Mouse (Mus musculus) liver, postnatal 0 days (tissue): ENCODE data around the gene Chst15. TPM values are rescaled to one million over a fixed set of nuclear protein-coding genes. Genes with fewer than 3 reads are reported as not detected.

Source experiments
- ATAC-seq: fragments of 200-750 bp; cut with Nextera tagmentation; 2 replicates; pipeline ENCODE4 v1.8.0; 2017; ENCODE audit warnings: mild to moderate bottlenecking, moderate library complexity
- DNase-seq: peaks from one replicate; pipeline ENCODE4 v3.0.0-alpha.2; 2016
- H3K27ac ChIP-seq: fragments of 300-500 bp; sonication (generic); 2 replicates; pipeline ENCODE4 v1.5.1; 2014; ENCODE audit warnings: antibody characterized with exemption, moderate library complexity, mild to moderate bottlenecking, low read depth
- H3K27me3 ChIP-seq: fragments of 300-500 bp; sonication (generic); 2 replicates; pipeline ENCODE4 v1.6.1; 2014; ENCODE audit warnings: low read length, control low read depth, mixed read lengths; ENCODE audit not compliant: insufficient read depth
- H3K36me3 ChIP-seq: fragments of 300-500 bp; sonication (generic); replicated peaks from 2 replicates; pipeline ENCODE4 v1.6.1; 2014; ENCODE audit warnings: mild to moderate bottlenecking, control low read depth, low read length, moderate library complexity, mixed read lengths; ENCODE audit not compliant: insufficient read depth
- H3K4me1 ChIP-seq: fragments of 300-500 bp; sonication (generic); 2 replicates; pipeline ENCODE4 v1.6.1; 2014; ENCODE audit warnings: antibody characterized with exemption, mild to moderate bottlenecking, control low read depth; ENCODE audit not compliant: insufficient read depth
- H3K4me2 ChIP-seq: fragments of 300-500 bp; sonication (generic); 2 replicates; pipeline ENCODE4 v1.6.1; 2014; ENCODE audit warnings: low read depth, mild to moderate bottlenecking, low read length, moderate library complexity, mixed read lengths
- H3K4me3 ChIP-seq: fragments of 300-500 bp; sonication (generic); 2 replicates; pipeline ENCODE4 v1.5.1; 2014; ENCODE audit warnings: low read depth, low read length
- H3K9ac ChIP-seq: fragments of 300-500 bp; sonication (generic); replicated peaks from 2 replicates; pipeline ENCODE4 v1.6.1; 2014; ENCODE audit warnings: mild to moderate bottlenecking, moderate library complexity
- H3K9me3 ChIP-seq: fragments of 300-500 bp; sonication (generic); 2 replicates; pipeline ENCODE4 v1.6.1; 2016; ENCODE audit warnings: mild to moderate bottlenecking, control low read depth, low read length, mixed read lengths
- CTCF ChIP-seq: sonication (generic); IDR thresholded peaks from 2 replicates; pipeline ENCODE4 v1.5.1; 2016; ENCODE audit warnings: antibody characterized with exemption, low read depth
- EP300 ChIP-seq: IDR thresholded peaks from 2 replicates; pipeline ENCODE4 v1.6.1; 2016; ENCODE audit warnings: antibody characterized with exemption, low read depth, mild to moderate bottlenecking
- WGBS: fragments of 180-500 bp; shearing (Covaris S2); extraction: QIAGEN DNeasy Blood & Tissue Kit; methylation state at CpG from one replicate; pipeline ENCODE4 v1.1.7; 2014; ENCODE audit not compliant: insufficient replicate concordance; 5-methylcytosine and 5-hydroxymethylcytosine counted together
- polyA plus RNA-seq: library from polyadenylated mRNA; unstranded; fragments of >200 nt; fragmentation: Nextera tagmentation; extraction: Ambion mirVana; gene quantifications from 2 replicates; pipeline ENCODE4 v1.2.1, GENCODE M21; 2015

The Chst15 gene
- polyA plus RNA-seq, 1 experiment from 2014 or later: 5.4 TPM

DNA sequence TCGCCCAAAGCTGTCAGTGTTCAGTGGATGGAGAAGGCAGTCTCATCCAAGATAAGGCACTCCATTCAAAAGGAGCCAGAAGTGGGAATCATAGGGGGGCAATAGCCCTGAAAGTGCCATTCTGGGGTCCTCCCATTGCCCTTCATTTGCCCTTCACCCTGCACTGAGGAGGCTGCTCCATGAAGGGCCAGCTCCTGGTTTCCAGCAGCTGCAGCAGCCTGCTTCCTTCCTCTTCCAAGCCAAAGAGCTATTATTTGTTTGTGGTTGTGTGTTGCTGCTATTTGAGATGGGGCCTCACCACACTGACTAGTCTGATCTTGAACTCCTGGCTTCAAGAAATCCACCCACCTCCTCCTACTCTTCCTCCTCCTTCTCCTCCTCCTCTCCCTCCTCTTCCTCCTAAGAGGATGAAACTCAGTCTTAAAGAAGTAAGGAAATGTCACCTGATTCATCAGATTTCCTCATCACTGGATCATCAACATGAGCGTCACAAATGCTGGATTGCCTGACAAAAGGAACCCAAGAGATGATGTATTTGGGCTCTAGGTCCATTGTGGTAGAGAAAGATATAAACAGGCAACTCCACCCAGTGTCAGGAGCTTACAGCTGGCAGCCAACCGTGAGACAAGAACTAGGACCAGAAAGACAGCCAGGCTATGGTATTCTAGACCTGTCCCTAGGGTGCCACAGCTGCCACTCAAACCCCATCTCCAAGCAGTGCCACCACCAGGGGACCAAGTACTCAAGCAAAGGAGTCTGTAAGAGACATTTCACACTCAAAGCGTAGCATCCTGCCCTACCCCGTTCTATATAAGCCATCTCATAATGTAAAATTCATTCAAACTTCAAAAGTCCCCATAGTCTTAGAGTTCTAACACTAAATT is 11.3 kb downstream of the Chst15 start:
- Histone ChIP-seq H3K4me3 (no peak overlapping the region), H3K27ac (no peak overlapping the region), H3K4me2 (no peak overlapping the region), H3K9me3 (no peaks in the 10 kb centered on the region), H3K4me1 (peaks cover 39% of the 10 kb centered on the region), H3K36me3 (no peaks in the 10 kb centered on the region), H3K27me3 (no peaks in the 10 kb centered on the region), H3K9ac (no peak overlapping the region)
- DNase-seq (peak; percentile 49), ATAC-seq (no peak)
- TF ChIP-seq EP300: no peak
- TF ChIP-seq CTCF: peak; percentile 35
- 62% methylated on average over 5 of the region's 5 CpGs for WGBS

GRCm38 (mm10) chr7:132304424-132305085 is 12.5 kb downstream of the Chst15 start:
- H3K27ac ChIP-seq: no peak overlapping the region
- H3K9ac ChIP-seq: no peak overlapping the region
- H3K4me1 ChIP-seq: peaks cover 39% of the 10 kb centered on the region
- DNase-seq: no peak
- ATAC-seq: no peak
- whole genome bisulfite sequencing: 31% methylated on average over 8 of the region's 8 CpGs
- H3K9me3 ChIP-seq: no peaks in the 10 kb centered on the region
- no peak overlapping the region for H3K4me3 ChIP-seq
- no peaks in the 10 kb centered on the region for H3K27me3 ChIP-seq
- no peak overlapping the region for H3K4me2 ChIP-seq
- H3K36me3 ChIP-seq: no peaks in the 10 kb centered on the region
- TF ChIP-seq CTCF: no peak
- TF ChIP-seq EP300: no peak

- Histone ChIP-seq H3K27ac (no peak overlapping the region), H3K4me3 (no peak overlapping the region), H3K27me3 (no peaks in the 10 kb centered on the region), H3K4me1 (peaks cover 34% of the 10 kb centered on the region), H3K36me3 (no peaks in the 10 kb centered on the region), H3K4me2 (no peak overlapping the region), H3K9me3 (no peaks in the 10 kb centered on the region), H3K9ac (no peak overlapping the region)
- no peak for TF ChIP-seq CTCF
- 23% methylated on average over 7 of the region's 7 CpGs for WGBS
- ATAC-seq: no peak
- DNase-seq: no peak
These were observed 13.0 kb downstream of the Chst15 start for GRCm38 (mm10) chr7:132303988-132304387.

- Histone ChIP-seq H3K4me1 (peaks cover 25% of the 10 kb centered on the region), H3K4me3 (no peak overlapping the region), H3K27ac (no peak overlapping the region), H3K9me3 (no peaks in the 10 kb centered on the region), H3K36me3 (no peaks in the 10 kb centered on the region), H3K9ac (no peak overlapping the region), H3K27me3 (no peaks in the 10 kb centered on the region), H3K4me2 (no peak overlapping the region)
- ATAC-seq (no peak), DNase-seq (no peak)
- 69% methylated on average over 8 of the region's 8 CpGs for WGBS
- TF ChIP-seq CTCF (no peak), EP300 (no peak)
These were observed 14.4 kb downstream of the Chst15 start for GRCm38 (mm10) chr7:132302508-132303241.

GRCm38 (mm10) chr7:132299661-132300210 is 17.3 kb downstream of the Chst15 start:
- Histone ChIP-seq H3K4me3 (no peak overlapping the region), H3K9ac (no peak overlapping the region), H3K27me3 (no peaks in the 10 kb centered on the region), H3K9me3 (no peaks in the 10 kb centered on the region), H3K36me3 (0 out of 2 replicates have a peak, but pooled peaks cover 2% of the 10 kb centered on the region), H3K4me1 (peaks cover 10% of the 10 kb centered on the region), H3K27ac (no peak overlapping the region), H3K4me2 (no peak overlapping the region)
- 54% methylated on average over 5 of the region's 5 CpGs for WGBS
- TF ChIP-seq CTCF (no peak), EP300 (no peak)
- ATAC-seq (no peak), DNase-seq (no peak)
